Mouse (Mus musculus) adrenal gland, postnatal 36 days (tissue): Measurements from ENCODE around the gene Gm27021. TPM values are rescaled to one million over a fixed set of nuclear protein-coding genes. Genes with fewer than 3 reads are reported as not detected.

Experiments used
- DNase-seq, 2 experiments: peaks; one replicate each; pipeline ENCODE4 v3.0.0; 2021; ENCODE audit warnings: mixed read lengths in 1 of 2
- total RNA-seq, 2 experiments: library from RNA; stranded (reverse); gene quantifications; 2 replicates each; pipeline ENCODE4 v1.2.3; 2021

The Gm27021 gene
- total RNA-seq, 2 experiments from 2014 or later, result 0.53 TPM; not detected in 1

- no peak for DNase-seq
Measured at GRCm38 (mm10) chr8:120642031-120642662, 25.7 kb downstream of the Gm27021 start.

GRCm38 (mm10) chr8:120641245-120641644 is 26.6 kb downstream of the Gm27021 start:
- no peak for DNase-seq

GRCm38 (mm10) chr8:120634329-120634839 is 33.5 kb downstream of the Gm27021 start:
- peak; percentile 80 to 88 for DNase-seq

GRCm38 (mm10) chr8:120633665-120634271 is 34.1 kb downstream of the Gm27021 start:
- DNase-seq, result peak; percentile 32 to 59

GRCm38 (mm10) chr8:120632969-120633664 is 34.8 kb downstream of the Gm27021 start:
- no peak for DNase-seq

GRCm38 (mm10) chr8:120631441-120632375 is 36.2 kb downstream of the Gm27021 start:
- DNase-seq, result no peak

- DNase-seq, result no peak
Measured at GRCm38 (mm10) chr8:120630848-120631247, 37.0 kb downstream of the Gm27021 start.

- DNase-seq, result no peak
Measured at GRCm38 (mm10) chr8:120630031-120630430, 37.8 kb downstream of the Gm27021 start.

- no peak for DNase-seq
Measured at GRCm38 (mm10) chr8:120627298-120627697, 40.6 kb downstream of the Gm27021 start.

- no peak for DNase-seq
Measured at GRCm38 (mm10) chr8:120626461-120626860, 41.4 kb downstream of the Gm27021 start.

- no peak for DNase-seq
Measured at GRCm38 (mm10) chr8:120623608-120624007, 44.3 kb downstream of the Gm27021 start.

- no peak for DNase-seq
Measured at GRCm38 (mm10) chr8:120622161-120622560, 45.7 kb downstream of the Gm27021 start.

- no peak for DNase-seq
Measured at GRCm38 (mm10) chr8:120620441-120620840, 47.4 kb downstream of the Gm27021 start.

- no peak for DNase-seq
Measured at GRCm38 (mm10) chr8:120619235-120620180, 48.4 kb downstream of the Gm27021 start.

GRCm38 (mm10) chr8:120618110-120618509 is 49.8 kb downstream of the Gm27021 start:
- DNase-seq, result peak; percentile 70 to 78

- DNase-seq, result no peak
Measured at GRCm38 (mm10) chr8:120616663-120617626, 50.9 kb downstream of the Gm27021 start.

- DNase-seq, result no peak
Measured at GRCm38 (mm10) chr8:120614491-120614890, 53.4 kb downstream of the Gm27021 start.

GRCm38 (mm10) chr8:120610824-120611223 is 57.1 kb downstream of the Gm27021 start:
- DNase-seq, result peak in 1 of 2 experiments; percentile 27

GRCm38 (mm10) chr8:120607885-120608284 is 60.0 kb downstream of the Gm27021 start:
- peak; percentile 79 to 84 for DNase-seq
